ENCODE assay signal across 18 mouse cellular contexts in genomic region chr13:112976720-112977119, GRCm38 (mm10). TPM values are rescaled to one million over a fixed set of nuclear protein-coding genes. Genes with fewer than 3 reads are reported as not detected.
DNase-seq lines count a peak whose midpoint lies in the region; ATAC-seq and TF ChIP-seq lines count a peak whose summit lies in the region.
"Had no signal": no experiment of that assay in that cellular context is flagged by ENCODE, and none has a peak within 500 bp of the region (broad histone marks: within the 10 kb centered on the region; RNA-seq: fewer than 3 reads in every experiment).

No protein-coding gene starts in this region.

- H3K36me3 ChIP-seq in kidney, embryonic 14.5 days (ENCODE audit: control insufficient read depth, insufficient read depth, low read length) = no peaks in the 10 kb centered on the region
- no peaks in the 10 kb centered on the region for H3K36me3 ChIP-seq in CH12.LX (replicated peaks in 1 of 2; ENCODE audit: control insufficient read depth in 1 of 2, insufficient read depth in 1 of 2, low read length in 1 of 2)
- H3K36me3 ChIP-seq in intestine, embryonic 16.5 days (ENCODE audit: control insufficient read depth, insufficient read depth, low read length) = no peaks in the 10 kb centered on the region
- no peaks in the 10 kb centered on the region for H3K36me3 ChIP-seq in midbrain, embryonic 15.5 days (replicated peaks)
- H3K36me3 ChIP-seq: midbrain, embryonic 12.5 days; neural tube, embryonic 13.5 days had no signal

- TF ChIP-seq POLR2A in CH12.LX (IDR thresholded peaks at IDR 0.05; ENCODE audit: low read depth, low read length) = no peak

- peaks cover 5% of the 10 kb centered on the region; the same call in 1 of the 2 replicates for H3K27me3 ChIP-seq in kidney, embryonic 14.5 days (ENCODE audit: control insufficient read depth, insufficient read depth, low read length)
- peaks cover 19% of the 10 kb centered on the region for H3K27me3 ChIP-seq in CH12.LX (replicated peaks)
- H3K27me3 ChIP-seq in intestine, embryonic 16.5 days (replicated peaks; ENCODE audit: control insufficient read depth, insufficient read depth, low read length) = peaks cover 8% of the 10 kb centered on the region
- peaks cover 5% of the 10 kb centered on the region; the same call in 1 of the 2 replicates for H3K27me3 ChIP-seq in midbrain, embryonic 15.5 days (replicated peaks)

- 0 out of 2 replicates have a peak overlapping the region, but pooled peaks have one; percentile 9 for H3K4me2 ChIP-seq in kidney, embryonic 14.5 days (replicated peaks; ENCODE audit: low read depth, low read length)
- 0 out of 2 replicates have a peak overlapping the region, but pooled peaks have one; percentile 12 for H3K4me2 ChIP-seq in CH12.LX (ENCODE audit: insufficient read depth, low read depth, poor library complexity, severe bottlenecking)
- H3K4me2 ChIP-seq in intestine, embryonic 16.5 days (ENCODE audit: low read depth, low read length) = peak overlapping the region; percentile 40; the same call in 1 of the 2 replicates
- no peak overlapping the region for H3K4me2 ChIP-seq in midbrain, embryonic 15.5 days
- H3K4me2 ChIP-seq: midbrain, embryonic 12.5 days; neural tube, embryonic 13.5 days had no signal

- no peak overlapping the region for H3K4me3 ChIP-seq in kidney, embryonic 14.5 days (ENCODE audit: low read length)
- no peak overlapping the region for H3K4me3 ChIP-seq in CH12.LX (replicated peaks in 1 of 3; ENCODE audit: low read depth in 2 of 3, low read length in 2 of 3, poor library complexity in 1 of 3)
- H3K4me3 ChIP-seq in intestine, embryonic 16.5 days (ENCODE audit: low read length) = no peak overlapping the region
- H3K4me3 ChIP-seq in midbrain, embryonic 15.5 days = no peak overlapping the region
- H3K4me3 ChIP-seq: midbrain, embryonic 12.5 days; neural tube, embryonic 13.5 days had no signal

- no peak for TF ChIP-seq EP300 in CH12.LX (IDR thresholded peaks at IDR 0.05; ENCODE audit: low read length)

- H3K9me3 ChIP-seq in kidney, embryonic 14.5 days (ENCODE audit: control insufficient read depth, low read length) = no peaks in the 10 kb centered on the region
- no peaks in the 10 kb centered on the region for H3K9me3 ChIP-seq in CH12.LX (replicated peaks; ENCODE audit: low read length)
- no peaks in the 10 kb centered on the region for H3K9me3 ChIP-seq in intestine, embryonic 16.5 days (ENCODE audit: control insufficient read depth, low read length)
- no peaks in the 10 kb centered on the region for H3K9me3 ChIP-seq in midbrain, embryonic 15.5 days
- H3K9me3 ChIP-seq: midbrain, embryonic 12.5 days; neural tube, embryonic 13.5 days had no signal

- in situ Hi-C loops in CH12.LX (cut with MboI; ENCODE audit: low pct_ligation_motif_present, low pct_unique_long_range_greater_than_20kb, low sequenced_read_pairs) = loop anchor here (5.0 kb wide), 1 partner anchor 34 kb away; no protein-coding TSS in a partner anchor

- dilution Hi-C loops in CH12.LX (cut with MboI; ENCODE audit: extremely low pct_ligation_motif_present, extremely low pct_unique_long_range_greater_than_20kb, low sequenced_read_pairs) = no loop called here

- no peak overlapping the region for H3K27ac ChIP-seq in kidney, embryonic 14.5 days (ENCODE audit: low read depth, low read length)
- H3K27ac ChIP-seq in CH12.LX (ENCODE audit: insufficient read depth, low read depth) = no peak overlapping the region
- no peak overlapping the region for H3K27ac ChIP-seq in intestine, embryonic 16.5 days (ENCODE audit: low read length)
- H3K27ac ChIP-seq in midbrain, embryonic 15.5 days = no peak overlapping the region
- H3K27ac ChIP-seq: midbrain, embryonic 12.5 days; neural tube, embryonic 13.5 days had no signal

- H3K4me1 ChIP-seq in kidney, embryonic 14.5 days (ENCODE audit: control insufficient read depth, insufficient read depth, low read length) = no peaks in the 10 kb centered on the region
- H3K4me1 ChIP-seq in CH12.LX (ENCODE audit: control insufficient read depth in 1 of 2, insufficient read depth in 2 of 2) = no peaks in the 10 kb centered on the region
- no peaks in the 10 kb centered on the region for H3K4me1 ChIP-seq in intestine, embryonic 16.5 days (ENCODE audit: control insufficient read depth, insufficient read depth, low read length)
- H3K4me1 ChIP-seq in midbrain, embryonic 15.5 days = no peaks in the 10 kb centered on the region
- H3K4me1 ChIP-seq: midbrain, embryonic 12.5 days; neural tube, embryonic 13.5 days had no signal

- no peak for ATAC-seq in kidney, embryonic 14.5 days (ENCODE audit: low FRiP score, low TSS enrichment)
- no peak for ATAC-seq in intestine, embryonic 16.5 days
- ATAC-seq in midbrain, embryonic 15.5 days (replicated peaks) = no peak
- ATAC-seq: forebrain, embryonic 14.5 days had no signal

- 44% methylated on average over 10 of the region's 10 CpGs for WGBS in kidney, embryonic 14.5 days
- WGBS in intestine, embryonic 16.5 days = 43% methylated on average over 10 of the region's 10 CpGs
- 51% methylated on average over 10 of the region's 10 CpGs for WGBS in midbrain, embryonic 15.5 days

- TF ChIP-seq RAD21 in CH12.LX (IDR thresholded peaks at IDR 0.05; ENCODE audit: low read depth, low read length) = no peak

- no peak for TF ChIP-seq CTCF in CH12.LX (conservative IDR thresholded peaks at IDR 0.05 in 1 of 2, IDR thresholded peaks at IDR 0.05 in 1 of 2; ENCODE audit: low read depth in 2 of 2, low read length in 2 of 2)

- no peaks in the 10 kb centered on the region for H3K79me2 ChIP-seq in CH12.LX (replicated peaks; ENCODE audit: control insufficient read depth, extremely low read depth, insufficient read depth, poor library complexity, severe bottlenecking)

- no peak overlapping the region for H3K9ac ChIP-seq in kidney, embryonic 14.5 days (ENCODE audit: low read depth, low read length)
- no peak overlapping the region for H3K9ac ChIP-seq in CH12.LX (ENCODE audit: insufficient read depth, low read depth)
- H3K9ac ChIP-seq in intestine, embryonic 16.5 days (ENCODE audit: low read depth, low read length) = no peak overlapping the region
- no peak overlapping the region for H3K9ac ChIP-seq in midbrain, embryonic 15.5 days
- H3K9ac ChIP-seq: midbrain, embryonic 12.5 days; neural tube, embryonic 13.5 days had no signal

- DNase-seq in kidney, adult 18-20 months = no peak
- DNase-seq in CH12.LX (ENCODE audit: extremely low read depth) = no peak
- peak; percentile 20 for DNase-seq in R1 (ENCODE audit: low read depth, low spot score)
- no peak for DNase-seq in urinary bladder, postnatal 10 days (ENCODE audit: low spot score)
- DNase-seq in embryo, embryonic 11 days = no peak
- DNase-seq: cerebellum, adult 18-20 months; gastrocnemius, postnatal 10 days; heart, postnatal 36 days; kidney, adult 8-10 months; right cerebral cortex, adult 18-20 months had no signal

TF ChIP-seq in CH12.LX, 34 proteins besides CTCF, POLR2A, EP300 and RAD21 (continues in another document):
- TF ChIP-seq MAX (IDR thresholded peaks at IDR 0.05; ENCODE audit: low read length) (no peak), POLR2AphosphoS2 (IDR thresholded peaks at IDR 0.05; ENCODE audit: low read depth, low read length) (no peak), SMC3 (IDR thresholded peaks at IDR 0.05; ENCODE audit: low read depth, low read length) (no peak), USF1 (IDR thresholded peaks at IDR 0.05; ENCODE audit: low read depth, low read length) (no peak), ZC3H11A (IDR thresholded peaks at IDR 0.05; ENCODE audit: low read depth, low read length) (no peak), CHD2 (IDR thresholded peaks at IDR 0.05; ENCODE audit: low read length) (no peak), HCFC1 (IDR thresholded peaks at IDR 0.05; ENCODE audit: low read depth, low read length) (no peak), KAT2A (IDR thresholded peaks at IDR 0.05; ENCODE audit: insufficient replicate concordance, low read length) (no peak)

RNA-seq across cellular contexts. Expression of gene Ccno, which starts 10.9 kb away (rescaled TPM):
- polyA plus RNA-seq in kidney, embryonic 14.5 days (2014; fragmentation: Nextera tagmentation; extraction: Ambion mirVana) = 0.17 and 0.55 TPM in 2 replicates
- total RNA-seq in CH12.LX (2012; rRNA removed) (0.17 and 0.21 TPM in 2 replicates), CH12.LX (2014; rRNA removed) (0.14 and 0.54 TPM in 2 replicates)
- polyA plus RNA-seq in CH12.LX (2012; ENCODE audit: insufficient read length, low read depth) = 0.12 and 0.16 TPM in 2 replicates
- polyA plus RNA-seq in intestine, embryonic 16.5 days (2015; fragmentation: Nextera tagmentation; extraction: Ambion mirVana) = 0.13 and 0.32 TPM in 2 replicates
- polyA plus RNA-seq in midbrain, embryonic 15.5 days (2015; fragmentation: Nextera tagmentation; extraction: Ambion mirVana) = 1.6 and 2.3 TPM in 2 replicates
- polyA plus RNA-seq: neural tube, embryonic 13.5 days had no signal

RNA-seq across cellular contexts. Expression of gene Mcidas, which starts 16.9 kb away (rescaled TPM):
- not detected in 2 replicates for polyA plus RNA-seq in kidney, embryonic 14.5 days (2014; fragmentation: Nextera tagmentation; extraction: Ambion mirVana)
- not detected in 2 replicates for total RNA-seq in CH12.LX (2012; rRNA removed)
- total RNA-seq in CH12.LX (2014; rRNA removed) = not detected in 2 replicates
- polyA plus RNA-seq in CH12.LX (2012; ENCODE audit: insufficient read length, low read depth) = not detected in 2 replicates
- polyA plus RNA-seq in intestine, embryonic 16.5 days (2015; fragmentation: Nextera tagmentation; extraction: Ambion mirVana) = 0.05 TPM in 1 of 2 replicates, not detected in the other
- polyA plus RNA-seq in midbrain, embryonic 15.5 days (2015; fragmentation: Nextera tagmentation; extraction: Ambion mirVana) = 0.75 and 0.83 TPM in 2 replicates
- total RNA-seq: adrenal gland, postnatal 4 days; gastrocnemius, postnatal 10 days; heart, postnatal 36 days had no signal

RNA-seq across cellular contexts. Expression of gene Dhx29, which starts 49.5 kb away (rescaled TPM):
- polyA plus RNA-seq in kidney, embryonic 14.5 days (2014; fragmentation: Nextera tagmentation; extraction: Ambion mirVana) = 14.7 and 24.8 TPM in 2 replicates
- total RNA-seq in CH12.LX (2012; rRNA removed) (13.0 and 19.9 TPM in 2 replicates), CH12.LX (2014; rRNA removed) (20.1 and 21.1 TPM in 2 replicates)
- 25.1 and 25.8 TPM in 2 replicates for polyA plus RNA-seq in CH12.LX (2012; ENCODE audit: insufficient read length, low read depth)
- 8.7 and 10.2 TPM in 2 replicates for polyA plus RNA-seq in intestine, embryonic 16.5 days (2015; fragmentation: Nextera tagmentation; extraction: Ambion mirVana)
- 35.0 and 35.8 TPM in 2 replicates for polyA plus RNA-seq in midbrain, embryonic 15.5 days (2015; fragmentation: Nextera tagmentation; extraction: Ambion mirVana)

RNA-seq across cellular contexts. Expression of gene Mtrex, which starts 49.5 kb away (rescaled TPM):
- 60.5 and 86.4 TPM in 2 replicates for polyA plus RNA-seq in kidney, embryonic 14.5 days (2014; fragmentation: Nextera tagmentation; extraction: Ambion mirVana)
- total RNA-seq in CH12.LX (2012; rRNA removed) = 55.0 and 65.8 TPM in 2 replicates
- total RNA-seq in CH12.LX (2014; rRNA removed) = 62.0 and 63.9 TPM in 2 replicates
- 87.6 and 90.4 TPM in 2 replicates for polyA plus RNA-seq in CH12.LX (2012; ENCODE audit: insufficient read length, low read depth)
- 48.1 and 51.5 TPM in 2 replicates for polyA plus RNA-seq in intestine, embryonic 16.5 days (2015; fragmentation: Nextera tagmentation; extraction: Ambion mirVana)
- polyA plus RNA-seq in midbrain, embryonic 15.5 days (2015; fragmentation: Nextera tagmentation; extraction: Ambion mirVana) = 58.6 and 62.2 TPM in 2 replicates

RNA-seq across cellular contexts. Expression of gene Cdc20b, which starts 58.2 kb away (rescaled TPM):
- not detected in 2 replicates for polyA plus RNA-seq in kidney, embryonic 14.5 days (2014; fragmentation: Nextera tagmentation; extraction: Ambion mirVana)
- total RNA-seq in CH12.LX (2012; rRNA removed) = not detected in 2 replicates
- not detected in 2 replicates for total RNA-seq in CH12.LX (2014; rRNA removed)
- not detected in 2 replicates for polyA plus RNA-seq in CH12.LX (2012; ENCODE audit: insufficient read length, low read depth)
- polyA plus RNA-seq in intestine, embryonic 16.5 days (2015; fragmentation: Nextera tagmentation; extraction: Ambion mirVana) = not detected in 2 replicates
- polyA plus RNA-seq in midbrain, embryonic 15.5 days (2015; fragmentation: Nextera tagmentation; extraction: Ambion mirVana) = 0.45 and 0.57 TPM in 2 replicates
- total RNA-seq: adrenal gland, postnatal 4 days; gastrocnemius, postnatal 10 days; heart, postnatal 36 days; left cerebral cortex, adult 8-10 months had no signal
- polyA plus RNA-seq: neural tube, embryonic 13.5 days had no signal
